Mouse (Mus musculus): Measurements from ENCODE around the gene Relch. TPM values are rescaled to one million over a fixed set of nuclear protein-coding genes. Genes with fewer than 3 reads are reported as not detected.

The Relch gene
- polyA plus RNA-seq, 1 experiment from 2014 or later = 33.0 TPM

DNA sequence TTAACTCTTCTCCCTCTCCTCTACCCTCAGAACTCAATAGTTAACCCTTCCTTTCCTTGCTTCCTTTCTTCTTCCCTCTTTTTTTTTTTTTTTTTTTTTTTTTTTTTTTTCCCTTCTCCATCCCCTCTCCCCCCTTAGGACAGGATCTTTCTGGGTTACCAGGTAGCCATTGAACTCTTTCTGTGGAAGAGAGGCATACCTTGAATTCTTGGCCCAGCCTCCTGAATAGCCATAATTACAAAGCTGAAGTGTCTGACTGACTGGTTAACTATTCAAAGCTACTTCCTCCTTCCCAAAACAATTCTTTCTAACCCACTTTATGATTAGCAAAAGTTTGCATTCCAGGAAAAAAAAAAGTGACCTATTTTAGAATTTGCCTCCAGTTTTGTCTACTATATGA lies 6.0 kb downstream of the Relch start:
- Histone ChIP-seq H3K9me3 (ENCODE audit: control insufficient read depth, low read length) (no peaks in the 10 kb centered on the region), H3K27me3 (ENCODE audit: control insufficient read depth, insufficient read depth, low read length) (no peaks in the 10 kb centered on the region), H3K9ac (ENCODE audit: low read length) (no peak overlapping the region), H3K4me1 (replicated peaks; ENCODE audit: control insufficient read depth, insufficient read depth, low read length) (no peaks in the 10 kb centered on the region), H3K27ac (ENCODE audit: low read depth, low read length) (no peak overlapping the region), H3K36me3 (ENCODE audit: control insufficient read depth, insufficient read depth, low read length) (no peaks in the 10 kb centered on the region), H3K4me2 (ENCODE audit: low read depth, low read length, severe bottlenecking) (no peak overlapping the region), H3K4me3 (ENCODE audit: low read depth, low read length) (no peak overlapping the region)
- ATAC-seq (replicated peaks; ENCODE audit: low FRiP score) (no peak), DNase-seq (ENCODE audit: low spot score) (no peak)

- WGBS = 89% methylated on average over 2 of the region's 2 CpGs
Measured at GRCm38 (mm10) chr1:105674763-105675162, 11.1 kb downstream of the Relch start.

GRCm38 (mm10) chr1:105680587-105680986 lies 16.9 kb downstream of the Relch start:
- H3K9ac ChIP-seq (ENCODE audit: low read length) = no peak overlapping the region
- H3K27ac ChIP-seq (ENCODE audit: low read depth, low read length) = no peak overlapping the region
- H3K9me3 ChIP-seq (ENCODE audit: control insufficient read depth, low read length) = no peaks in the 10 kb centered on the region
- H3K4me3 ChIP-seq (ENCODE audit: low read depth, low read length) = no peak overlapping the region
- no peaks in the 10 kb centered on the region for H3K4me1 ChIP-seq (replicated peaks; ENCODE audit: control insufficient read depth, insufficient read depth, low read length)
- no peaks in the 10 kb centered on the region for H3K36me3 ChIP-seq (ENCODE audit: control insufficient read depth, insufficient read depth, low read length)
- H3K27me3 ChIP-seq (ENCODE audit: control insufficient read depth, insufficient read depth, low read length) = no peaks in the 10 kb centered on the region
- DNase-seq (ENCODE audit: low spot score) = no peak
- ATAC-seq (replicated peaks; ENCODE audit: low FRiP score) = 0 out of 2 replicates have a peak, but pooled peaks have one; percentile 27
- H3K4me2 ChIP-seq (ENCODE audit: low read depth, low read length, severe bottlenecking) = no peak overlapping the region
- WGBS = 92% methylated on average over 1 of the region's 1 CpGs

More at GRCm38 (mm10) chr1:105674763-105675162, 11.1 kb downstream of the Relch start:
- Histone ChIP-seq H3K4me1 (replicated peaks; ENCODE audit: control insufficient read depth, insufficient read depth, low read length) (no peaks in the 10 kb centered on the region), H3K27ac (ENCODE audit: low read depth, low read length) (no peak overlapping the region), H3K27me3 (ENCODE audit: control insufficient read depth, insufficient read depth, low read length) (no peaks in the 10 kb centered on the region), H3K4me3 (ENCODE audit: low read depth, low read length) (no peak overlapping the region), H3K4me2 (ENCODE audit: low read depth, low read length, severe bottlenecking) (no peak overlapping the region), H3K9ac (ENCODE audit: low read length) (no peak overlapping the region), H3K9me3 (ENCODE audit: control insufficient read depth, low read length) (no peaks in the 10 kb centered on the region), H3K36me3 (ENCODE audit: control insufficient read depth, insufficient read depth, low read length) (no peaks in the 10 kb centered on the region)
- DNase-seq (ENCODE audit: low spot score) (no peak), ATAC-seq (replicated peaks; ENCODE audit: low FRiP score) (no peak)

- no peak for DNase-seq (ENCODE audit: low spot score)
- Histone ChIP-seq H3K9me3 (ENCODE audit: control insufficient read depth, low read length) (no peaks in the 10 kb centered on the region), H3K27me3 (ENCODE audit: control insufficient read depth, insufficient read depth, low read length) (no peaks in the 10 kb centered on the region), H3K9ac (ENCODE audit: low read length) (no peak overlapping the region), H3K4me2 (ENCODE audit: low read depth, low read length, severe bottlenecking) (no peak overlapping the region), H3K36me3 (ENCODE audit: control insufficient read depth, insufficient read depth, low read length) (no peaks in the 10 kb centered on the region), H3K4me1 (replicated peaks; ENCODE audit: control insufficient read depth, insufficient read depth, low read length) (no peaks in the 10 kb centered on the region), H3K27ac (ENCODE audit: low read depth, low read length) (no peak overlapping the region), H3K4me3 (ENCODE audit: low read depth, low read length) (no peak overlapping the region)
- WGBS = 80% methylated on average over 3 of the region's 3 CpGs
- ATAC-seq (replicated peaks; ENCODE audit: low FRiP score) = no peak
Measured at GRCm38 (mm10) chr1:105685501-105685900, 21.8 kb downstream of the Relch start.

DNA sequence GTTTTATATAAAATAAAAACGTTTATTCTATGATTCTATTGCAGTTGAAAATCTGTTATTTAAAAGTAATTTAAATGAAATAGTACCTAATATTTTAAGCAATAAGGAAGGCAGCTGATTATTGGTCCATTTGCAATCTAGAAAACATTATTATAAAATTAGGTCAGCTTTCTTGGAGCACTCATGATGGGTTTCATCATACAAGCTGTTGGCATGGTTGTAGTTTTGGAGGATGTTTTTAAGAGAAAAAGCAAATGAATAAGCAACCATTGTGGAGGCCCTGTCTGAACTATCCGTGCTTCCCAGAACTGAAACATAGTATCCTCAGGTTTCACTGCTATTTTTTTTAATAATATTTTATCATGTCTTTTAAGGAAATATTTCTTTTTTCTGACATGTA lies 31.9 kb downstream of the Relch start:
- H3K9ac ChIP-seq (ENCODE audit: low read length) = no peak overlapping the region
- no peak overlapping the region for H3K4me2 ChIP-seq (ENCODE audit: low read depth, low read length, severe bottlenecking)
- H3K4me1 ChIP-seq (replicated peaks; ENCODE audit: control insufficient read depth, insufficient read depth, low read length) = no peaks in the 10 kb centered on the region
- DNase-seq (ENCODE audit: low spot score) = no peak
- 89% methylated on average over 2 of the region's 2 CpGs for whole genome bisulfite sequencing
- no peak for ATAC-seq (replicated peaks; ENCODE audit: low FRiP score)
- H3K27me3 ChIP-seq (ENCODE audit: control insufficient read depth, insufficient read depth, low read length) = no peaks in the 10 kb centered on the region
- no peaks in the 10 kb centered on the region for H3K9me3 ChIP-seq (ENCODE audit: control insufficient read depth, low read length)
- H3K36me3 ChIP-seq (ENCODE audit: control insufficient read depth, insufficient read depth, low read length) = no peaks in the 10 kb centered on the region
- H3K27ac ChIP-seq (ENCODE audit: low read depth, low read length) = no peak overlapping the region
- H3K4me3 ChIP-seq (ENCODE audit: low read depth, low read length) = no peak overlapping the region

GRCm38 (mm10) chr1:105700984-105701530 lies 37.4 kb downstream of the Relch start:
- H3K4me3 ChIP-seq (ENCODE audit: low read depth, low read length) = no peak overlapping the region
- ATAC-seq (replicated peaks; ENCODE audit: low FRiP score) (no peak), DNase-seq (ENCODE audit: low spot score) (no peak)
- no peak overlapping the region for H3K9ac ChIP-seq (ENCODE audit: low read length)
- no peaks in the 10 kb centered on the region for H3K4me1 ChIP-seq (replicated peaks; ENCODE audit: control insufficient read depth, insufficient read depth, low read length)
- H3K36me3 ChIP-seq (ENCODE audit: control insufficient read depth, insufficient read depth, low read length) = no peaks in the 10 kb centered on the region
- H3K27ac ChIP-seq (ENCODE audit: low read depth, low read length) = no peak overlapping the region
- H3K27me3 ChIP-seq (ENCODE audit: control insufficient read depth, insufficient read depth, low read length) = no peaks in the 10 kb centered on the region
- H3K4me2 ChIP-seq (ENCODE audit: low read depth, low read length, severe bottlenecking) = no peak overlapping the region
- WGBS = 96% methylated on average over 4 of the region's 4 CpGs
- H3K9me3 ChIP-seq (ENCODE audit: control insufficient read depth, low read length) = no peaks in the 10 kb centered on the region

- no peak overlapping the region for H3K27ac ChIP-seq (ENCODE audit: low read depth, low read length)
- H3K27me3 ChIP-seq (ENCODE audit: control insufficient read depth, insufficient read depth, low read length) = no peaks in the 10 kb centered on the region
- no peaks in the 10 kb centered on the region for H3K9me3 ChIP-seq (ENCODE audit: control insufficient read depth, low read length)
- H3K4me3 ChIP-seq (ENCODE audit: low read depth, low read length) = no peak overlapping the region
- H3K4me2 ChIP-seq (ENCODE audit: low read depth, low read length, severe bottlenecking) = no peak overlapping the region
- WGBS = 84% methylated on average over 2 of the region's 2 CpGs
- H3K9ac ChIP-seq (ENCODE audit: low read length) = no peak overlapping the region
- DNase-seq (ENCODE audit: low spot score) = no peak
- no peak for ATAC-seq (replicated peaks; ENCODE audit: low FRiP score)
- H3K4me1 ChIP-seq (replicated peaks; ENCODE audit: control insufficient read depth, insufficient read depth, low read length) = no peaks in the 10 kb centered on the region
- no peaks in the 10 kb centered on the region; the same call in 1 of the 2 replicates for H3K36me3 ChIP-seq (ENCODE audit: control insufficient read depth, insufficient read depth, low read length)
Measured at GRCm38 (mm10) chr1:105709415-105709814, 45.8 kb downstream of the Relch start.

GRCm38 (mm10) chr1:105711227-105711626 lies 47.6 kb downstream of the Relch start:
- Histone ChIP-seq H3K9me3 (ENCODE audit: control insufficient read depth, low read length) (no peaks in the 10 kb centered on the region), H3K27ac (ENCODE audit: low read depth, low read length) (no peak overlapping the region), H3K4me1 (replicated peaks; ENCODE audit: control insufficient read depth, insufficient read depth, low read length) (no peaks in the 10 kb centered on the region), H3K9ac (ENCODE audit: low read length) (no peak overlapping the region), H3K27me3 (ENCODE audit: control insufficient read depth, insufficient read depth, low read length) (no peaks in the 10 kb centered on the region), H3K36me3 (ENCODE audit: control insufficient read depth, insufficient read depth, low read length) (no peaks in the 10 kb centered on the region; the same call in 1 of the 2 replicates), H3K4me3 (ENCODE audit: low read depth, low read length) (no peak overlapping the region), H3K4me2 (ENCODE audit: low read depth, low read length, severe bottlenecking) (no peak overlapping the region)
- WGBS = 59% methylated on average over 1 of the region's 1 CpGs
- no peak for ATAC-seq (replicated peaks; ENCODE audit: low FRiP score)
- DNase-seq (ENCODE audit: low spot score) = no peak

GRCm38 (mm10) chr1:105712822-105713221 lies 49.2 kb downstream of the Relch start:
- Histone ChIP-seq H3K9ac (ENCODE audit: low read length) (no peak overlapping the region), H3K9me3 (ENCODE audit: control insufficient read depth, low read length) (no peaks in the 10 kb centered on the region), H3K27me3 (ENCODE audit: control insufficient read depth, insufficient read depth, low read length) (no peaks in the 10 kb centered on the region), H3K4me2 (ENCODE audit: low read depth, low read length, severe bottlenecking) (no peak overlapping the region), H3K27ac (ENCODE audit: low read depth, low read length) (no peak overlapping the region), H3K4me3 (ENCODE audit: low read depth, low read length) (no peak overlapping the region), H3K36me3 (ENCODE audit: control insufficient read depth, insufficient read depth, low read length) (no peaks in the 10 kb centered on the region; the same call in 1 of the 2 replicates), H3K4me1 (replicated peaks; ENCODE audit: control insufficient read depth, insufficient read depth, low read length) (no peaks in the 10 kb centered on the region)
- DNase-seq (ENCODE audit: low spot score) (no peak), ATAC-seq (replicated peaks; ENCODE audit: low FRiP score) (no peak)
- WGBS = 97% methylated on average over 2 of the region's 2 CpGs

All from forebrain, embryonic 11.5 days (tissue).